Mouse (Mus musculus) cerebellum, adult 18-20 months (tissue): ENCODE measurements around the gene Csk.
A peak's percentile ranks its signal among the peaks of the same experiment; 100 is the strongest.

Experiments used
- DNase-seq, 2 experiments: peaks; one replicate each; pipeline ENCODE4 v3.0.0; 2021

Csk gene

GRCm38 (mm10) chr9:57653283-57653682 lies at the start of gene Csk:
Gene Csk (minus strand): TSS chr9:57653631.
- no peak for DNase-seq

- no peak for DNase-seq
These were observed 45.2 kb upstream of the Csk start for GRCm38 (mm10) chr9:57698466-57699150.

- DNase-seq = no peak
These were observed 43.9 kb upstream of the Csk start for GRCm38 (mm10) chr9:57697380-57697779.

GRCm38 (mm10) chr9:57696380-57697285 lies 43.2 kb upstream of the Csk start:
- peak; percentile 70 to 79 for DNase-seq

GRCm38 (mm10) chr9:57694108-57694507 lies 40.7 kb upstream of the Csk start:
- DNase-seq = no peak

- no peak for DNase-seq
These were observed 35.2 kb upstream of the Csk start for GRCm38 (mm10) chr9:57688606-57689005.

- DNase-seq = no peak
These were observed 34.7 kb upstream of the Csk start for GRCm38 (mm10) chr9:57688158-57688557.

GRCm38 (mm10) chr9:57687751-57688150 lies 34.3 kb upstream of the Csk start, which contains the start of gene Cyp1a1:
Gene Cyp1a1 (plus strand): TSS chr9:57687928.
- DNase-seq = no peak

- no peak for DNase-seq
These were observed 32.6 kb upstream of the Csk start for GRCm38 (mm10) chr9:57686011-57686410.

GRCm38 (mm10) chr9:57683520-57683919 lies 30.1 kb upstream of the Csk start, which contains the start of gene Cyp1a2:
Gene Cyp1a2 (minus strand): TSS chr9:57683703.
- DNase-seq = no peak

GRCm38 (mm10) chr9:57681411-57681810 lies 28.0 kb upstream of the Csk start:
- no peak for DNase-seq

GRCm38 (mm10) chr9:57671500-57671899 lies 18.1 kb upstream of the Csk start:
- DNase-seq = no peak

- DNase-seq = no peak
These were observed 17.6 kb upstream of the Csk start for GRCm38 (mm10) chr9:57671037-57671436.

GRCm38 (mm10) chr9:57669566-57669965 lies 16.1 kb upstream of the Csk start:
- DNase-seq = no peak

GRCm38 (mm10) chr9:57668277-57668676 lies 14.8 kb upstream of the Csk start:
- no peak for DNase-seq

- DNase-seq = no peak
These were observed 14.4 kb upstream of the Csk start for GRCm38 (mm10) chr9:57667817-57668216.

GRCm38 (mm10) chr9:57667136-57667535 lies 13.7 kb upstream of the Csk start:
- no peak for DNase-seq

GRCm38 (mm10) chr9:57666536-57666935 lies 13.1 kb upstream of the Csk start:
- DNase-seq = no peak

- DNase-seq = no peak
These were observed 11.2 kb upstream of the Csk start for GRCm38 (mm10) chr9:57664616-57665015.

GRCm38 (mm10) chr9:57661552-57661951 lies 8.1 kb upstream of the Csk start:
- DNase-seq = no peak

GRCm38 (mm10) chr9:57660501-57660900 lies 7.1 kb upstream of the Csk start:
- DNase-seq = no peak

- DNase-seq = peak; percentile 81 to 82
These were observed 6.3 kb upstream of the Csk start for GRCm38 (mm10) chr9:57659774-57660173.

- DNase-seq = no peak
These were observed 5.5 kb upstream of the Csk start for GRCm38 (mm10) chr9:57658970-57659369.

- DNase-seq = no peak
These were observed 4.4 kb upstream of the Csk start for GRCm38 (mm10) chr9:57657843-57658242.
